Mouse (Mus musculus) MEL (cell line): ENCODE measurements around the gene Zfand6. TPM values are rescaled to one million over a fixed set of nuclear protein-coding genes. Genes with fewer than 3 reads are reported as not detected.

Experiments
- DNase-seq: peaks from one replicate; pipeline ENCODE4 v3.0.0; 2011; ENCODE audit warnings: low read depth, low spot score
- H3K27ac ChIP-seq: 2 replicates; pipeline ENCODE4 v1.5.1; 2012; ENCODE audit warnings: low read depth, mild to moderate bottlenecking, control low read depth, low read length, moderate library complexity; ENCODE audit not compliant: control insufficient read depth
- H3K27me3 ChIP-seq, 2 experiments: fragments of 150-350 bp in 1 of 2; sonication (generic) in 1 of 2; 2 replicates each; pipeline ENCODE4 v1.6.1; 2012; ENCODE audit warnings: low read length in 2 of 2, mild to moderate bottlenecking in 2 of 2, improper control_type of control experiment in 1 of 2, moderate library complexity in 1 of 2; ENCODE audit not compliant: insufficient read depth in 2 of 2, control insufficient read depth in 1 of 2
- H3K36me3 ChIP-seq, 2 experiments: 2 replicates each; pipeline ENCODE4 v1.6.1; 2012 to 2014; ENCODE audit warnings: low read length in 2 of 2, improper control_type of control experiment in 1 of 2, inconsistent platforms in 1 of 2, mild to moderate bottlenecking in 1 of 2; ENCODE audit not compliant: insufficient read depth in 2 of 2, control insufficient read depth in 1 of 2
- H3K4me1 ChIP-seq, 2 experiments: fragments of 150-350 bp in 1 of 2; sonication (generic) in 1 of 2; 2 replicates each; pipeline ENCODE4 v1.6.1; 2012; ENCODE audit warnings: low read length in 2 of 2, improper control_type of control experiment in 1 of 2, mild to moderate bottlenecking in 1 of 2; ENCODE audit not compliant: insufficient read depth in 2 of 2, control insufficient read depth in 1 of 2
- H3K4me3 ChIP-seq, 2 experiments: fragments of 150-350 bp in 1 of 2; sonication (generic) in 1 of 2; 2 replicates each; pipeline ENCODE4 v1.5.1; 2012; ENCODE audit warnings: low read depth in 2 of 2, low read length in 2 of 2, mild to moderate bottlenecking in 2 of 2, moderate library complexity in 2 of 2, control low read depth in 1 of 2, improper control_type of control experiment in 1 of 2; ENCODE audit not compliant: control insufficient read depth in 1 of 2, insufficient read depth in 1 of 2
- H3K79me2 ChIP-seq: 2 replicates; pipeline ENCODE4 v1.6.1; 2012; ENCODE audit warnings: mild to moderate bottlenecking, low read length, moderate library complexity; ENCODE audit not compliant: control insufficient read depth, poor library complexity, insufficient read depth
- H3K9ac ChIP-seq: 2 replicates; pipeline ENCODE4 v1.6.1; 2012; ENCODE audit warnings: low read depth, mild to moderate bottlenecking, control low read depth, low read length, moderate library complexity; ENCODE audit not compliant: control insufficient read depth, poor library complexity, severe bottlenecking
- H3K9me3 ChIP-seq: fragments of 150-350 bp; sonication (generic); replicated peaks from 2 replicates; pipeline ENCODE4 v1.6.1; 2012; ENCODE audit warnings: mild to moderate bottlenecking, low read length, improper control_type of control experiment, moderate library complexity; ENCODE audit not compliant: insufficient read depth
- CHD2 ChIP-seq: IDR thresholded peaks from 2 replicates; pipeline ENCODE4 v1.6.1; 2011; ENCODE audit warnings: low read length, improper control_type of control experiment
- CTCF ChIP-seq, 3 experiments: IDR thresholded peaks in 2 of 3; conservative IDR thresholded peaks in 1 of 3; 2 replicates each; pipeline ENCODE4 v1.5.1; 2011 to 2012; ENCODE audit warnings: low read length in 3 of 3, low read depth in 2 of 3, mild to moderate bottlenecking in 2 of 3, improper control_type of control experiment in 1 of 3, inconsistent platforms in 1 of 3, mixed read lengths in 1 of 3, moderate library complexity in 1 of 3; ENCODE audit not compliant: control insufficient read depth in 1 of 3, insufficient read depth in 1 of 3, poor library complexity in 1 of 3, severe bottlenecking in 1 of 3
- ETS1 ChIP-seq: IDR thresholded peaks from 2 replicates; pipeline ENCODE4 v1.6.1; 2012; ENCODE audit warnings: low read depth, mild to moderate bottlenecking, inconsistent platforms, low read length, improper control_type of control experiment, moderate library complexity
- GABPA ChIP-seq: IDR thresholded peaks from 2 replicates; pipeline ENCODE4 v1.6.1; 2012; ENCODE audit warnings: low read depth, mild to moderate bottlenecking, inconsistent platforms, low read length, improper control_type of control experiment, moderate library complexity
- GATA1 ChIP-seq: IDR thresholded peaks from 2 replicates; pipeline ENCODE4 v1.6.1; 2011; ENCODE audit warnings: low read depth, low read length, improper control_type of control experiment
- HCFC1 ChIP-seq: IDR thresholded peaks from 2 replicates; pipeline ENCODE4 v1.6.1; 2012; ENCODE audit warnings: low read depth, mild to moderate bottlenecking, inconsistent platforms, low read length, improper control_type of control experiment, moderate library complexity
- KAT2A ChIP-seq: conservative IDR thresholded peaks from 2 replicates; pipeline ENCODE4 v1.6.1; 2012; ENCODE audit warnings: low read depth, low read length, improper control_type of control experiment, inconsistent platforms
- MAFK ChIP-seq: IDR thresholded peaks from 2 replicates; pipeline ENCODE4 v1.6.1; 2011; ENCODE audit warnings: low read depth, mild to moderate bottlenecking, low read length, improper control_type of control experiment, borderline replicate concordance
- MEF2A ChIP-seq: IDR thresholded peaks from 2 replicates; pipeline ENCODE4 v1.6.1; 2014; ENCODE audit warnings: low read depth, mild to moderate bottlenecking, inconsistent platforms, low read length, improper control_type of control experiment; ENCODE audit not compliant: poor library complexity, insufficient replicate concordance, severe bottlenecking; ENCODE audit errors: extremely low read depth
- MYC ChIP-seq: IDR thresholded peaks from 2 replicates; pipeline ENCODE4 v1.6.1; 2011; ENCODE audit warnings: low read depth, mild to moderate bottlenecking, low read length, improper control_type of control experiment, moderate library complexity
- NRF1 ChIP-seq: IDR thresholded peaks from 2 replicates; pipeline ENCODE4 v1.6.1; 2014; ENCODE audit warnings: low read depth, mild to moderate bottlenecking, inconsistent platforms, low read length, improper control_type of control experiment, moderate library complexity; ENCODE audit not compliant: poor library complexity, insufficient read depth, severe bottlenecking
- POLR2A ChIP-seq, 2 experiments: IDR thresholded peaks; 2 replicates each; pipeline ENCODE4 v1.6.1; 2011 to 2012; ENCODE audit warnings: low read length in 2 of 2, mild to moderate bottlenecking in 2 of 2, control low read depth in 1 of 2, improper control_type of control experiment in 1 of 2, low read depth in 1 of 2, moderate library complexity in 1 of 2; ENCODE audit not compliant: control insufficient read depth in 1 of 2, insufficient read depth in 1 of 2, poor library complexity in 1 of 2
- RCOR1 ChIP-seq: IDR thresholded peaks from 2 replicates; pipeline ENCODE4 v1.6.1; 2012; ENCODE audit warnings: low read depth, mild to moderate bottlenecking, inconsistent platforms, low read length, improper control_type of control experiment
- SIN3A ChIP-seq: IDR thresholded peaks from 2 replicates; pipeline ENCODE4 v1.6.1; 2012; ENCODE audit warnings: low read length, improper control_type of control experiment, inconsistent platforms
- SMC3 ChIP-seq: IDR thresholded peaks from 2 replicates; pipeline ENCODE4 v1.6.1; 2011; ENCODE audit warnings: low read depth, low read length, improper control_type of control experiment
- TCF12 ChIP-seq: IDR thresholded peaks from 2 replicates; pipeline ENCODE4 v1.6.1; 2014; ENCODE audit warnings: low read depth, mild to moderate bottlenecking, inconsistent platforms, low read length, improper control_type of control experiment, moderate library complexity
- ZC3H11A ChIP-seq: IDR thresholded peaks from 2 replicates; pipeline ENCODE4 v1.6.1; 2012; ENCODE audit warnings: low read depth, mild to moderate bottlenecking, inconsistent platforms, low read length, improper control_type of control experiment
- ZKSCAN1 ChIP-seq: IDR thresholded peaks from 2 replicates; pipeline ENCODE4 v1.6.1; 2012; ENCODE audit warnings: low read depth, mild to moderate bottlenecking, inconsistent platforms, low read length, improper control_type of control experiment, moderate library complexity
- ZMIZ1 ChIP-seq: IDR thresholded peaks from 2 replicates; pipeline ENCODE4 v1.6.1; 2012; ENCODE audit warnings: low read depth, mild to moderate bottlenecking, inconsistent platforms, low read length, improper control_type of control experiment, moderate library complexity
- ZNF384 ChIP-seq: IDR thresholded peaks from 2 replicates; pipeline ENCODE4 v1.6.1; 2012; ENCODE audit warnings: low read depth, mild to moderate bottlenecking, inconsistent platforms, low read length, improper control_type of control experiment
- polyA plus RNA-seq, 2 experiments: library from polyadenylated mRNA; stranded (reverse) in 1 of 2; unstranded in 1 of 2; fragments of >175 nt in 1 of 2; fragments of >200 nt in 1 of 2; gene quantifications; 2 replicates each; pipeline versions ENCODE4 v1.2.1 to v1.2.4; 2012; ENCODE audit warnings: low replicate concordance in 2 of 2, low read depth in 1 of 2; ENCODE audit not compliant: insufficient read length in 2 of 2, insufficient read depth in 1 of 2, missing spikeins in 1 of 2
- total RNA-seq: library from RNA; depleted of rRNA; stranded (reverse); fragments of 300-350 nt; gene quantifications from 2 replicates; pipeline ENCODE4 v1.2.3, GENCODE M21; 2012

The Zfand6 gene
- total and polyA plus RNA-seq, 3 experiments = 20.3 to 315 (median 39.9) TPM

GRCm38 (mm10) chr7:84687653-84688580 is 1.8 kb downstream of the Zfand6 start:
- peak; percentile 59 for DNase-seq
- H3K27ac ChIP-seq = peak overlapping the region; percentile 30
- H3K9ac ChIP-seq = peak overlapping the region; percentile 34
- H3K79me2 ChIP-seq = peaks cover 6% of the 10 kb centered on the region
- peaks cover 0 to 9% of the 10 kb centered on the region in 2 experiments; a peak in 2 of 4 replicates for H3K4me1 ChIP-seq
- H3K27me3 ChIP-seq = no peaks in the 10 kb centered on the region
- H3K9me3 ChIP-seq = no peaks in the 10 kb centered on the region
- TF ChIP-seq ETS1 = no peak
- TF ChIP-seq CTCF (IDR thresholded peaks at IDR 0.05 in 2 of 3, conservative IDR thresholded peaks at IDR 0.05 in 1 of 3; ENCODE audit: control insufficient read depth in 1 of 3, insufficient read depth in 1 of 3, low read depth in 2 of 3, low read length in 3 of 3, poor library complexity in 1 of 3, severe bottlenecking in 1 of 3) = no peak
- peak; percentile 68; the same call in 1 of the 2 replicates for TF ChIP-seq RCOR1
- peak; percentile 27; the same call in 1 of the 2 replicates for TF ChIP-seq SIN3A
- no peak for TF ChIP-seq NRF1
- TF ChIP-seq, all 39 proteins: peak for 2
- H3K4me3 ChIP-seq = peak overlapping the region; percentile 31 to 48
- H3K36me3 ChIP-seq = peaks cover 0 to 9% of the 10 kb centered on the region in 2 experiments; a peak in 2 of 4 replicates

- Histone ChIP-seq H3K4me1 (peaks cover 2 to 9% of the 10 kb centered on the region in 2 experiments; a peak in 2 of 4 replicates), H3K9ac (no peak overlapping the region), H3K36me3 (peaks cover 0 to 14% of the 10 kb centered on the region in 2 experiments; a peak in 2 of 4 replicates), H3K4me3 (no peak overlapping the region), H3K27ac (no peak overlapping the region), H3K27me3 (no peaks in the 10 kb centered on the region), H3K79me2 (peaks cover 6% of the 10 kb centered on the region), H3K9me3 (no peaks in the 10 kb centered on the region)
- TF ChIP-seq KAT2A = no peak
- no peak for TF ChIP-seq TCF12
- TF ChIP-seq NRF1 = no peak
- no peak for TF ChIP-seq MYC
- TF ChIP-seq CHD2 = no peak
- TF ChIP-seq GATA1 = no peak
- no peak for TF ChIP-seq SMC3
- no peak for TF ChIP-seq CTCF (IDR thresholded peaks at IDR 0.05 in 2 of 3, conservative IDR thresholded peaks at IDR 0.05 in 1 of 3; ENCODE audit: control insufficient read depth in 1 of 3, insufficient read depth in 1 of 3, low read depth in 2 of 3, low read length in 3 of 3, poor library complexity in 1 of 3, severe bottlenecking in 1 of 3)
- no peak for TF ChIP-seq POLR2A (IDR thresholded peaks at IDR 0.05; ENCODE audit: control insufficient read depth in 1 of 2, insufficient read depth in 1 of 2, low read depth in 1 of 2, low read length in 2 of 2, poor library complexity in 1 of 2)
- TF ChIP-seq ZC3H11A = no peak
- no peak for TF ChIP-seq MAFK
- no peak for TF ChIP-seq ZMIZ1
- TF ChIP-seq HCFC1 = no peak
- TF ChIP-seq ZKSCAN1 = no peak
- no peak for TF ChIP-seq ZNF384
- no peak for TF ChIP-seq MEF2A
- no peak for TF ChIP-seq GABPA
- no peak for TF ChIP-seq SIN3A
- DNase-seq = no peak
These were observed 3.4 kb downstream of the Zfand6 start for GRCm38 (mm10) chr7:84686380-84686779.
